Mouse (Mus musculus): ENCODE measurements around the gene Nmt2. TPM values are rescaled to one million over a fixed set of nuclear protein-coding genes. Genes with fewer than 3 reads are reported as not detected.

The Nmt2 gene
- total and polyA plus RNA-seq, 3 experiments, result 3.7 to 10.4 (median 7.8) TPM

DNA sequence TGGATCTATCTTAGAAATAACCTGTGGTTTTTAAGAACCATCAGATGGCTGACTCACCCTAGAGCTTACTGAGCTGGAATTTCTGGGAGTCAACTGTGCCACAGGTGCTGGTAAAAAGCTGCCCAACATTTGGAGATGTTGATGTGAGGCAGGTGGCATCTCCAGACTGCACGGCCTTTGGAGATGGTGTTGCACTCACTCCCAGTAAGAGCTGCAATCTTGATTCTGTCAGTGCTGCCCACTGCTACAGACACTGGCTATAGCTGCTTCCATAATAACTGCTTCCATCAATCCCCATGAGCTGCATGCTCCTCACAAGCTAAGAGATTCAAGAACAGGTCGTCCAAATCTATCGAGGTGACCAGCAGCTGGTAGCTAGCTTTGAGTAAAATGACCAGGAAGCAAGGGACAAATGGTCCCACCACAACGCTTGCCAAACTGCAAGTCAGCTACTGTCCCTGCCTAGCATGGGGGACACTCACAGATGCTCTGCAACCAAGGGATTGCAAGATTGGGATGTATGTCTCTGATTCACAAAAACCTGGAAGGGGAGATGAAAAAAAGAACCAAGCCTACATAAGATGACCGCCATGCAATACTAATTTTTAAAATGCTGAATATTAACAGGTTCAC, 47.2 kb downstream of the Nmt2 start:
- DNase-seq, result no peak
- intact Hi-C loops (cut with DNase I), result loop anchor here (5.0 kb wide), 3 partner anchors 91 to 214 kb away; partner anchors contain the start of genes Dclre1c and Meig1
- Histone ChIP-seq H3K79me2 (replicated peaks; ENCODE audit: control insufficient read depth, insufficient read depth, low read length) (no peaks in the 10 kb centered on the region), H3K36me3 (ENCODE audit: control insufficient read depth, insufficient read depth, low read length) (no peaks in the 10 kb centered on the region; the same call in 1 of the 2 replicates), H3K4me1 (ENCODE audit: control insufficient read depth, insufficient read depth, low read length) (peaks cover 2% of the 10 kb centered on the region; the same call in 1 of the 2 replicates), H3K9ac (ENCODE audit: low read depth, low read length) (no peak overlapping the region), H3K4me3 (no peak overlapping the region), H3K27me3 (ENCODE audit: control insufficient read depth, insufficient read depth, low read length) (no peaks in the 10 kb centered on the region), H3K27ac (no peak overlapping the region)
- WGBS, result 64% methylated on average over 5 of the region's 5 CpGs
- no peak for TF ChIP-seq CTCF (IDR thresholded peaks at IDR 0.05)
- TF ChIP-seq POLR2A (IDR thresholded peaks at IDR 0.05; ENCODE audit: insufficient read depth, low read depth, low read length), result no peak
- no peak for TF ChIP-seq EP300 (IDR thresholded peaks at IDR 0.05; ENCODE audit: insufficient read depth, low read depth, low read length)

DNA sequence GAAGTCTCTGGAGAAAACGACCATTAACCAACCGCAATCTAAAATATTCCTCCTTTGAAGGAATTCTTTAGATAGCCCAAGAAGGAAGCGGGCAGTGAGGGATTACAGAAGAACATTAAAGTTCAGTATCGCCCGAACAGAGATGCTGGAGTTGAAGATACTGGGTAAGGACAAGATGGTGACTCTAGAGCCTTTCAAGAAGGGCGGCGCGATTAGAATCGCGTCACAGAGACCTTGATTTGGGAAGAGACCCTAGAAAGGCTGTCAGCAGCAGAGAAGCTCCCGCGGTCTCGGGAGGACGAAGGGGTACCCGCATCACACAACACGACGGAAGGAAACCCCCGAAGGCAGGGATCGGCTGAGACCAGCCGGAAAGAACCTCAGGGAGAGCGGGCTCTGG, 48.0 kb downstream of the Nmt2 start:
- Histone ChIP-seq H3K27ac (peak overlapping the region; percentile 75), H3K4me3 (peak overlapping the region; percentile 72), H3K36me3 (ENCODE audit: control insufficient read depth, insufficient read depth, low read length) (no peaks in the 10 kb centered on the region; the same call in 1 of the 2 replicates), H3K9ac (ENCODE audit: low read depth, low read length) (peak overlapping the region; percentile 78), H3K79me2 (replicated peaks; ENCODE audit: control insufficient read depth, insufficient read depth, low read length) (no peaks in the 10 kb centered on the region), H3K4me1 (ENCODE audit: control insufficient read depth, insufficient read depth, low read length) (peaks cover 2% of the 10 kb centered on the region; the same call in 1 of the 2 replicates), H3K27me3 (ENCODE audit: control insufficient read depth, insufficient read depth, low read length) (no peaks in the 10 kb centered on the region)
- intact Hi-C loops (cut with DNase I), result loop anchor here (1.0 to 5.0 kb wide), 4 partner anchors 47 to 215 kb away; partner anchors contain the start of genes Dclre1c and Meig1
- no peak for TF ChIP-seq EP300 (IDR thresholded peaks at IDR 0.05; ENCODE audit: insufficient read depth, low read depth, low read length)
- no peak for TF ChIP-seq POLR2A (IDR thresholded peaks at IDR 0.05; ENCODE audit: insufficient read depth, low read depth, low read length)
- no peak for TF ChIP-seq CTCF (IDR thresholded peaks at IDR 0.05)
- under 1% methylated on average over 21 of the region's 21 CpGs for WGBS
- DNase-seq, result no peak

DNA sequence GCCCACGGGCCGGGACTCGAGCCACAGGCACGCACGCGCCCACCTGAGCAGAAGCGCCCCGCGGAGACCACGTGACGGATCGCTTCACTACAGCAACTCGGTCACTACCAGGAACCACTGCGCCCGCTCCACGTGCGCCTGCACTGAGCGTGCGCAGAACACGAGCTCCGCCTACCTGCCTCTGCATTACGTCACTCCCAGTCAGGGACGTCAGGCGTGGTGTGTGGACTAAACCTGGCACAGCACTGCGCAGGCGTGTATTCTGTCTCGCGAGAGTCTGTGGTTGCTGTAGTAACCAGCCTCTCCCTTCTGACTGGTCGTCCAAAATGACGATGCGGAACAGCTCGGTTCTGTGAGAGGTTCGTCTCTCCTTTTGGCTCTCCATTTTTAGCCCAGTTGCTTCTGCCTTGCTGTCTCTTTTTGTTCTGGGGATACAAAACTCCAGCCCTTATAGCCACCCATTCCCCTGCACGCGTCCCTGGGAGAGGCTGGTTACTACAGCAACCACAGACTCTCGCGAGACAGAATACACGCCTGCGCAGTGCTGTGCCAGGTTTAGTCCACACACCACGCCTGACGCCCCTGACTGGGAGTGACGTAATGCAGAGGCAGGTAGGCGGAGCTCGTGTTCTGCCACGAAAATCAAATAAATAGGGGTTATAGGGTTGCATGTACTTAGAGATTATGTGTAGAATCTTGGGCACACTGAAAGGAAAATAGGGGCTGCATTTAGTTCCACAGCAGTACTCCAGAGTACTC, 48.7 kb downstream of the Nmt2 start, which contains the start of gene Rpp38:
Rpp38 (minus strand) TSS at position 160 of the 759 bp plus-strand sequence.
- intact Hi-C loops (cut with DNase I), result loop anchor here (1.0 to 5.0 kb wide), 4 partner anchors 47 to 215 kb away; partner anchors contain the start of genes Dclre1c and Meig1
- Histone ChIP-seq H3K79me2 (replicated peaks; ENCODE audit: control insufficient read depth, insufficient read depth, low read length) (no peaks in the 10 kb centered on the region), H3K27me3 (ENCODE audit: control insufficient read depth, insufficient read depth, low read length) (no peaks in the 10 kb centered on the region; the same call in 1 of the 2 replicates), H3K9ac (ENCODE audit: low read depth, low read length) (peak within 1 kb of the TSS; percentile 78), H3K4me3 (peak within 1 kb of the TSS; percentile 72), H3K4me1 (ENCODE audit: control insufficient read depth, insufficient read depth, low read length) (peaks cover 2% of the 10 kb centered on the region; the same call in 1 of the 2 replicates), H3K27ac (peak within 1 kb of the TSS; percentile 75), H3K36me3 (ENCODE audit: control insufficient read depth, insufficient read depth, low read length) (no peaks in the 10 kb centered on the region; the same call in 1 of the 2 replicates)
- WGBS, result under 1% methylated on average over 45 of the region's 45 CpGs
- no peak for TF ChIP-seq CTCF (IDR thresholded peaks at IDR 0.05)
- TF ChIP-seq EP300 (IDR thresholded peaks at IDR 0.05; ENCODE audit: insufficient read depth, low read depth, low read length), result peak; percentile 66; the same call in 1 of the 2 replicates
- peak; percentile 71 for TF ChIP-seq POLR2A (IDR thresholded peaks at IDR 0.05; ENCODE audit: insufficient read depth, low read depth, low read length)
- peak; percentile 97 to 98 for DNase-seq

DNA sequence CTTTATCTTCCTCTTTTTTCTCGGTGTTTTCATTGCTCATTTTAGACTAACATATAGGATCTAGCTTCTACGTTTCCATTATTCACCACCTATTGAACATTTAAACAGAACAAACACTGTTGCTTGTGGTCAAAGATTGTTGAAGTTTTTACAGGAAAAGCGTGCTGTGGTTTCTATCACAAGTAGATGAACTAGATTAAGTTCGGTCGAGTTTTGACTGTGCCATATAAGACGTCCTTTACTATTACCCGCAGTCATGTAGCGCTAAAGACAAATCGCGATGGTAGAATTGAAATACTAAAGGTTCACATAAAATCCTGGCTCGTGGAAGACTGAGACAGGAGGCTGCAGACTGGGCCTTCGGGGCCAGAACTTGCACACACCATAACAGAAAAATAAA, 49.7 kb downstream of the Nmt2 start:
- intact Hi-C loops (cut with DNase I), result loop anchor here (5.0 kb wide), 3 partner anchors 89 to 216 kb away; partner anchors contain the start of genes Dclre1c and Meig1
- H3K27ac ChIP-seq, result no peak overlapping the region
- H3K4me3 ChIP-seq, result no peak overlapping the region
- no peak overlapping the region for H3K9ac ChIP-seq (ENCODE audit: low read depth, low read length)
- H3K4me1 ChIP-seq (ENCODE audit: control insufficient read depth, insufficient read depth, low read length), result peaks cover 2% of the 10 kb centered on the region; the same call in 1 of the 2 replicates
- no peak for DNase-seq
- H3K79me2 ChIP-seq (replicated peaks; ENCODE audit: control insufficient read depth, insufficient read depth, low read length), result no peaks in the 10 kb centered on the region; the same call in 1 of the 2 replicates
- WGBS, result 91% methylated on average over 12 of the region's 12 CpGs
- no peaks in the 10 kb centered on the region; the same call in 1 of the 2 replicates for H3K27me3 ChIP-seq (ENCODE audit: control insufficient read depth, insufficient read depth, low read length)
- TF ChIP-seq EP300 (IDR thresholded peaks at IDR 0.05; ENCODE audit: insufficient read depth, low read depth, low read length), result no peak
- TF ChIP-seq CTCF (IDR thresholded peaks at IDR 0.05), result no peak
- no peak for TF ChIP-seq POLR2A (IDR thresholded peaks at IDR 0.05; ENCODE audit: insufficient read depth, low read depth, low read length)
- no peaks in the 10 kb centered on the region; the same call in 1 of the 2 replicates for H3K36me3 ChIP-seq (ENCODE audit: control insufficient read depth, insufficient read depth, low read length)

DNA sequence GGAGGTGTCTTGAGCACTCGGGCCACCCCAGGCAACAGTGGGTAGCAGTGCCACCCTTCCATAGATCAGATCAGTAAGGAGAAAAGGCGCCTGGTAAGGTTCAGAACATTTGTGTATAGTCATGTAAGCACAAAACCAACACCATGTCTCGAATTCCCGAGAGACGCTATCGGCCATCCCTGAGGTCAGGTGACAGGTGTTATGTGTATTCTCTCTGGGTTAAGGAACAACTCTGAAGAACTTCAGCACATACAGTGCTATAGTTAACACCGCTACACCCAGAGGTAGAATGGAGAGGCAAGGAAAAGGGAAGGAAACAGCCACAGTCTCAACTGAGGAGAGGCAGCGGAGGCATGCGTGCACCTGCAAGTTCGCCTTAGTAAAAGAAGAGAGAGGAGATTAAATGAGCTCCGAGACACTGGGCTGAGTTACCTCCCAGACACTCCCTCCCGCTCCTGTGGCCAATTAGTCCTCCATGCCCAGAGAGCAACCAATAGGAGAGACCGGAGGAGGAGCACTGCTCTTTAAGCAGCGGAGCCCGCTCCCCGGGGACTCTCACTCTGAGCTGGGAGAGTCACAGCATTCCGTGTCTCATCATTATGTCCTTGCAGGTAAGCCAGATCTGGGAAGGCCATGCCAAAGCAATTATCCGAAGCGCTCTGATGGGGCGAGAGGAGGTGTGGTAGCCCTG, 51.7 kb downstream of the Nmt2 start, which contains the start of gene Acbd7:
Acbd7 (plus strand) TSS at position 558 of the 691 bp plus-strand sequence.
- peak; percentile 27 to 41 for DNase-seq

More for the DNA sequence above, 51.7 kb downstream of the Nmt2 start, which contains the start of gene Acbd7:
- Histone ChIP-seq H3K36me3 (ENCODE audit: control insufficient read depth, insufficient read depth, low read length) (no peaks in the 10 kb centered on the region; the same call in 1 of the 2 replicates), H3K4me3 (peak within 1 kb of the TSS; percentile 34), H3K9ac (ENCODE audit: low read depth, low read length) (no peak within 1 kb of the TSS), H3K79me2 (replicated peaks; ENCODE audit: control insufficient read depth, insufficient read depth, low read length) (no peaks in the 10 kb centered on the region; the same call in 1 of the 2 replicates), H3K27ac (no peak within 1 kb of the TSS), H3K4me1 (ENCODE audit: control insufficient read depth, insufficient read depth, low read length) (peaks cover 2% of the 10 kb centered on the region; the same call in 1 of the 2 replicates), H3K27me3 (ENCODE audit: control insufficient read depth, insufficient read depth, low read length) (no peaks in the 10 kb centered on the region; the same call in 1 of the 2 replicates)
- WGBS, result 5% methylated on average over 20 of the region's 20 CpGs
- intact Hi-C loops (cut with DNase I), result no loop called here
- TF ChIP-seq CTCF (IDR thresholded peaks at IDR 0.05), result no peak
- TF ChIP-seq POLR2A (IDR thresholded peaks at IDR 0.05; ENCODE audit: insufficient read depth, low read depth, low read length), result no peak
- TF ChIP-seq EP300 (IDR thresholded peaks at IDR 0.05; ENCODE audit: insufficient read depth, low read depth, low read length), result no peak
